Mouse (Mus musculus): Measurements from ENCODE around the gene Gm49345. TPM values are rescaled to one million over a fixed set of nuclear protein-coding genes. Genes with fewer than 3 reads are reported as not detected.

Gene Gm49345
- polyA plus RNA-seq, 1 experiment, result 0.13 TPM

- H3K27ac ChIP-seq (ENCODE audit: insufficient read depth, low read length), result no peak overlapping the region
- H3K27me3 ChIP-seq (ENCODE audit: control insufficient read depth, insufficient read depth, low read length), result no peaks in the 10 kb centered on the region
- no peaks in the 10 kb centered on the region; the same call in 1 of the 2 replicates for H3K36me3 ChIP-seq (ENCODE audit: control insufficient read depth, insufficient read depth, low read length)
- H3K4me1 ChIP-seq (ENCODE audit: control insufficient read depth, insufficient read depth, insufficient read length), result peaks cover 4% of the 10 kb centered on the region
- WGBS, result 65% methylated on average over 4 of the region's 4 CpGs
- no peak overlapping the region for H3K4me3 ChIP-seq (ENCODE audit: extremely low read depth, insufficient read depth, insufficient read length)
- TF ChIP-seq POLR2A (IDR thresholded peaks at IDR 0.05; ENCODE audit: low read depth, low read length) (no peak), CTCF (IDR thresholded peaks at IDR 0.05; ENCODE audit: extremely low read depth, insufficient read depth, insufficient read length, insufficient replicate concordance) (no peak)
- no peak for DNase-seq (ENCODE audit: low read depth in 1 of 2, low spot score in 2 of 2)
Measured at GRCm38 (mm10) chr13:67610108-67610507, 27.5 kb downstream of the Gm49345 start.

- 2% methylated on average over 20 of the region's 20 CpGs for WGBS
- Histone ChIP-seq H3K27ac (ENCODE audit: insufficient read depth, low read length) (peak within 1 kb of the TSS; percentile 79), H3K4me1 (ENCODE audit: control insufficient read depth, insufficient read depth, insufficient read length) (peaks cover 4% of the 10 kb centered on the region), H3K36me3 (ENCODE audit: control insufficient read depth, insufficient read depth, low read length) (no peaks in the 10 kb centered on the region; the same call in 1 of the 2 replicates), H3K4me3 (ENCODE audit: extremely low read depth, insufficient read depth, insufficient read length) (peak within 1 kb of the TSS; percentile 97), H3K27me3 (ENCODE audit: control insufficient read depth, insufficient read depth, low read length) (no peaks in the 10 kb centered on the region)
- peak; percentile 90 for DNase-seq (ENCODE audit: low read depth in 1 of 2, low spot score in 2 of 2)
- TF ChIP-seq POLR2A (IDR thresholded peaks at IDR 0.05; ENCODE audit: low read depth, low read length) (no peak), CTCF (IDR thresholded peaks at IDR 0.05; ENCODE audit: extremely low read depth, insufficient read depth, insufficient read length, insufficient replicate concordance) (no peak)
Measured at GRCm38 (mm10) chr13:67609066-67609876, 28.3 kb downstream of the Gm49345 start, which contains the start of gene Zfp729b. Gene Zfp729b, minus strand, starts transcription at chr13:67609707.

GRCm38 (mm10) chr13:67572591-67573189 is 64.9 kb downstream of the Gm49345 start:
- Histone ChIP-seq H3K27me3 (ENCODE audit: control insufficient read depth, insufficient read depth, low read length) (no peaks in the 10 kb centered on the region), H3K4me3 (ENCODE audit: extremely low read depth, insufficient read depth, insufficient read length) (no peak overlapping the region), H3K4me1 (ENCODE audit: control insufficient read depth, insufficient read depth, insufficient read length) (no peaks in the 10 kb centered on the region), H3K27ac (ENCODE audit: insufficient read depth, low read length) (no peak overlapping the region), H3K36me3 (ENCODE audit: control insufficient read depth, insufficient read depth, low read length) (no peaks in the 10 kb centered on the region)
- 78% methylated on average over 5 of the region's 5 CpGs for WGBS
- no peak for DNase-seq (ENCODE audit: low read depth in 1 of 2, low spot score in 2 of 2)
- TF ChIP-seq CTCF (IDR thresholded peaks at IDR 0.05; ENCODE audit: extremely low read depth, insufficient read depth, insufficient read length, insufficient replicate concordance) (no peak), POLR2A (IDR thresholded peaks at IDR 0.05; ENCODE audit: low read depth, low read length) (no peak)

- Histone ChIP-seq H3K4me1 (ENCODE audit: control insufficient read depth, insufficient read depth, insufficient read length) (peaks cover 6% of the 10 kb centered on the region; the same call in 1 of the 2 replicates), H3K27ac (ENCODE audit: insufficient read depth, low read length) (peak within 1 kb of the TSS; percentile 85), H3K36me3 (ENCODE audit: control insufficient read depth, insufficient read depth, low read length) (no peaks in the 10 kb centered on the region), H3K4me3 (ENCODE audit: extremely low read depth, insufficient read depth, insufficient read length) (peak within 1 kb of the TSS; percentile 79), H3K27me3 (ENCODE audit: control insufficient read depth, insufficient read depth, low read length) (no peaks in the 10 kb centered on the region; the same call in 1 of the 2 replicates)
- TF ChIP-seq POLR2A (IDR thresholded peaks at IDR 0.05; ENCODE audit: low read depth, low read length) (no peak), CTCF (IDR thresholded peaks at IDR 0.05; ENCODE audit: extremely low read depth, insufficient read depth, insufficient read length, insufficient replicate concordance) (no peak)
- WGBS, result 85% methylated on average over 4 of the region's 4 CpGs
- DNase-seq (ENCODE audit: low read depth in 1 of 2, low spot score in 2 of 2), result no peak
Measured at GRCm38 (mm10) chr13:67553730-67554129, 83.8 kb downstream of the Gm49345 start, which contains the start of gene Zfp748. Gene Zfp748, minus strand, starts transcription at chr13:67553830.

GRCm38 (mm10) chr13:67552505-67553346 is 84.8 kb downstream of the Gm49345 start:
- Histone ChIP-seq H3K36me3 (ENCODE audit: control insufficient read depth, insufficient read depth, low read length) (no peaks in the 10 kb centered on the region), H3K27ac (ENCODE audit: insufficient read depth, low read length) (peak overlapping the region; percentile 85), H3K27me3 (ENCODE audit: control insufficient read depth, insufficient read depth, low read length) (no peaks in the 10 kb centered on the region; the same call in 1 of the 2 replicates), H3K4me3 (ENCODE audit: extremely low read depth, insufficient read depth, insufficient read length) (peak overlapping the region; percentile 79), H3K4me1 (ENCODE audit: control insufficient read depth, insufficient read depth, insufficient read length) (peaks cover 6% of the 10 kb centered on the region; the same call in 1 of the 2 replicates)
- peak; percentile 73 to 84 for DNase-seq (ENCODE audit: low read depth in 1 of 2, low spot score in 2 of 2)
- TF ChIP-seq CTCF (IDR thresholded peaks at IDR 0.05; ENCODE audit: extremely low read depth, insufficient read depth, insufficient read length, insufficient replicate concordance) (no peak), POLR2A (IDR thresholded peaks at IDR 0.05; ENCODE audit: low read depth, low read length) (peak; percentile 59; the same call in 1 of the 2 replicates)
- WGBS, result 1% methylated on average over 44 of the region's 44 CpGs

- Histone ChIP-seq H3K36me3 (ENCODE audit: control insufficient read depth, insufficient read depth, low read length) (peaks cover 19% of the 10 kb centered on the region), H3K4me1 (ENCODE audit: control insufficient read depth, insufficient read depth, insufficient read length) (peaks cover 3% of the 10 kb centered on the region; the same call in 1 of the 2 replicates), H3K27ac (ENCODE audit: insufficient read depth, low read length) (no peak overlapping the region), H3K27me3 (ENCODE audit: control insufficient read depth, insufficient read depth, low read length) (no peaks in the 10 kb centered on the region), H3K4me3 (ENCODE audit: extremely low read depth, insufficient read depth, insufficient read length) (no peak overlapping the region)
- TF ChIP-seq POLR2A (IDR thresholded peaks at IDR 0.05; ENCODE audit: low read depth, low read length) (no peak), CTCF (IDR thresholded peaks at IDR 0.05; ENCODE audit: extremely low read depth, insufficient read depth, insufficient read length, insufficient replicate concordance) (no peak)
- no peak for DNase-seq (ENCODE audit: low read depth in 1 of 2, low spot score in 2 of 2)
- 91% methylated on average over 1 of the region's 1 CpGs for WGBS
Measured at GRCm38 (mm10) chr13:67545941-67546340, 91.6 kb downstream of the Gm49345 start.

Other genes starting within 250 kb of the Gm49345 start
- 2.7 and 2.9 TPM in 2 replicates for gene Zfp429, start 237.9 kb downstream of the Gm49345 start, polyA plus RNA-seq (2012; rRNA removed)
- 0.23 and 0.33 TPM in 2 replicates for gene Zfp459, start 216.4 kb downstream of the Gm49345 start, polyA plus RNA-seq (2012; rRNA removed)
- 0.40 and 1.3 TPM in 2 replicates for gene Zfp874a, start 186.1 kb downstream of the Gm49345 start, polyA plus RNA-seq (2012; rRNA removed)
- gene Zfp874b, start 153.5 kb downstream of the Gm49345 start, polyA plus RNA-seq (2012; rRNA removed), result 1.9 and 2.8 TPM in 2 replicates
- gene Zfp58, start 137.2 kb downstream of the Gm49345 start, polyA plus RNA-seq (2012; rRNA removed), result 0.48 and 0.62 TPM in 2 replicates
- not detected in 2 replicates for gene Gm26965, start 111.6 kb downstream of the Gm49345 start, polyA plus RNA-seq (2012; rRNA removed)
- 8.4 and 13.3 TPM in 2 replicates for gene Zfp87, start 111.6 kb downstream of the Gm49345 start, polyA plus RNA-seq (2012; rRNA removed)
- 1.8 and 1.9 TPM in 2 replicates for gene Zfp748, start 83.9 kb downstream of the Gm49345 start, polyA plus RNA-seq (2012; rRNA removed)
- gene Zfp729b, start 28.1 kb downstream of the Gm49345 start, polyA plus RNA-seq (2012; rRNA removed), result 0.29 and 0.33 TPM in 2 replicates
- gene Zfp729a, start within 50 bp of the Gm49345 start, polyA plus RNA-seq (2012; rRNA removed), result 0.39 and 0.57 TPM in 2 replicates
- gene Zfp738, start 49.3 kb upstream of the Gm49345 start, polyA plus RNA-seq (2012; rRNA removed), result 2.8 and 4.2 TPM in 2 replicates
- gene Zfp65, start 91.4 kb upstream of the Gm49345 start, polyA plus RNA-seq (2012; rRNA removed), result 0.59 and 0.77 TPM in 2 replicates
- gene Zfp85, start 117.5 kb upstream of the Gm49345 start, polyA plus RNA-seq (2012; rRNA removed), result 0.26 and 0.46 TPM in 2 replicates
- 0.72 and 0.78 TPM in 2 replicates for gene Zfp493, start 141.9 kb upstream of the Gm49345 start, polyA plus RNA-seq (2012; rRNA removed)
- gene Zfp273, start 176.0 kb upstream of the Gm49345 start, polyA plus RNA-seq (2012; rRNA removed), result 0.19 TPM in 2 replicates
- 0.16 TPM in 1 of 2 replicates, not detected in the other for gene Gm10037, start 193.3 kb upstream of the Gm49345 start, polyA plus RNA-seq (2012; rRNA removed)
- gene BC048507, start 225.6 kb upstream of the Gm49345 start, polyA plus RNA-seq (2012; rRNA removed), result not detected in 2 replicates